Comparison of ENCODE assay signal across 8 mouse cellular contexts in the genomic region with DNA sequence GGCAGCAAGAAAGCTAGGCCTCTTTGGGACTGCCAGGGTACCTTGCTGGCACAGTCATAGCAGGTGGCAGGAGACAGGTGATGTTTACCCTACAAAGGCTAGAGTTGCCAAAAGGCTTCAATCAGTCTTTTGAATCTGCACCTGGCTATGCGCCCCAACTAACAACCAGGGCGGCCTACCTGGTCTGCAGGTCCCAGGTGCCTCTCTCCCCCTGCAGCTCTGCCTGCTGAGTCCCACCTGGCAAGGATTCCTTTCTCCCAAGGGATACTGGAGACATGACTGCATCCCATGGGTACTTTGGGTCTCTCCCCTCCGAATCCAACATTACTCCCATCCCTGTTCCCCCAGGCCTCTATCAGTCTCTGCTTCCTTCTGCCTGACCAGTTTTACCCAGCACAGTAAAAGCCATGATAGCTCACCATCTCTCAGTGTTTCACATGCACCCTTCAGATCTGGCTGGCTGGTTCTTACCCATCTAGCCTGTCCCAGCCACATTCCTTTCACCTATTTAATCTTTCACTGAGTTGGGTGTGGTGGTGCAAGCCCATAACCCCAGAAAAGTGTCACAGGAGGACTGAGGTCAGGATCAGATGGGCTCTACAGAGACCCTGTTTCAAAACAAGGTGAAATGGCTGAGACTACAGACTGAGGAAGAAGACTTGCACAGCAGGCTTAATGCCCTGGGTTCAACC. TPM values are rescaled to one million over a fixed set of nuclear protein-coding genes. Genes with fewer than 3 reads are reported as not detected.
A peak's percentile ranks its signal among the peaks of the same experiment; 100 is the strongest.
DNase-seq lines count a peak whose midpoint lies in the region; ATAC-seq and TF ChIP-seq lines count a peak whose summit lies in the region.

No protein-coding gene starts in this region.

- peaks cover 8% of the 10 kb centered on the region; the same call in 1 of the 2 replicates for H3K79me2 ChIP-seq in heart, adult 2 months (replicated peaks; ENCODE audit: control insufficient read depth, insufficient read depth, low read length)

- ATAC-seq in midbrain, embryonic 11.5 days (ENCODE audit: low FRiP score), result no peak
- no peak for ATAC-seq in midbrain, embryonic 15.5 days (replicated peaks)
- ATAC-seq in intestine, postnatal 0 days, result no peak; the same call in 1 of the 2 replicates
- no peak for ATAC-seq in stomach, embryonic 16.5 days (ENCODE audit: insufficient read depth, low FRiP score)

- H3K9me3 ChIP-seq in midbrain, embryonic 11.5 days (ENCODE audit: control insufficient read depth, low read length), result no peaks in the 10 kb centered on the region
- no peaks in the 10 kb centered on the region for H3K9me3 ChIP-seq in midbrain, embryonic 15.5 days
- H3K9me3 ChIP-seq in intestine, postnatal 0 days (ENCODE audit: control insufficient read depth), result no peaks in the 10 kb centered on the region
- H3K9me3 ChIP-seq in stomach, embryonic 16.5 days (replicated peaks; ENCODE audit: control insufficient read depth, low read length), result no peaks in the 10 kb centered on the region

- WGBS in heart, adult 2 months, result 87% methylated on average over 3 of the region's 3 CpGs
- 89% methylated on average over 3 of the region's 3 CpGs for WGBS in midbrain, embryonic 11.5 days
- WGBS in midbrain, embryonic 15.5 days, result 86% methylated on average over 3 of the region's 3 CpGs
- WGBS in intestine, postnatal 0 days, result 68% methylated on average over 3 of the region's 3 CpGs
- 64% methylated on average over 3 of the region's 3 CpGs for WGBS in stomach, embryonic 16.5 days

- no peak overlapping the region for H3K4me3 ChIP-seq in heart, adult 2 months
- H3K4me3 ChIP-seq in midbrain, embryonic 11.5 days (ENCODE audit: low read depth, low read length), result no peak overlapping the region
- no peak overlapping the region for H3K4me3 ChIP-seq in midbrain, embryonic 15.5 days
- no peak overlapping the region for H3K4me3 ChIP-seq in intestine, postnatal 0 days (ENCODE audit: low read depth, low read length)
- no peak overlapping the region for H3K4me3 ChIP-seq in stomach, embryonic 16.5 days (replicated peaks; ENCODE audit: low read length)

- no peak for TF ChIP-seq CTCF in heart, adult 2 months (IDR thresholded peaks at IDR 0.05)
- TF ChIP-seq CTCF in intestine, postnatal 0 days (IDR thresholded peaks at IDR 0.05; ENCODE audit: low read depth), result no peak

- H3K27me3 ChIP-seq in heart, adult 2 months (ENCODE audit: control insufficient read depth, insufficient read depth, low read length), result no peaks in the 10 kb centered on the region
- no peaks in the 10 kb centered on the region for H3K27me3 ChIP-seq in midbrain, embryonic 11.5 days (ENCODE audit: control insufficient read depth, insufficient read depth, low read length)
- no peaks in the 10 kb centered on the region for H3K27me3 ChIP-seq in midbrain, embryonic 15.5 days (replicated peaks)
- H3K27me3 ChIP-seq in intestine, postnatal 0 days (replicated peaks; ENCODE audit: control insufficient read depth, insufficient read depth, low read length), result no peaks in the 10 kb centered on the region
- H3K27me3 ChIP-seq in stomach, embryonic 16.5 days (ENCODE audit: control insufficient read depth, insufficient read depth, low read length), result no peaks in the 10 kb centered on the region

- DNase-seq in heart, adult 2 months, result peak in 1 of 2 experiments; percentile 33
- DNase-seq in heart, postnatal 10 days, result no peak
- peak; percentile 56 for DNase-seq in midbrain, embryonic 11.5 days (ENCODE audit: low spot score, missing footprints)
- DNase-seq in layer of hippocampus, postnatal 14 days (ENCODE audit: low spot score in 2 of 2), result no peak
- no peak for DNase-seq in T-cell, adult 2 months (ENCODE audit: low spot score)

- 0 out of 2 replicates have a peak overlapping the region, but pooled peaks have one; percentile 8 for H3K9ac ChIP-seq in heart, adult 2 months (ENCODE audit: low read depth, low read length)
- H3K9ac ChIP-seq in midbrain, embryonic 11.5 days (ENCODE audit: low read length), result no peak overlapping the region
- H3K9ac ChIP-seq in midbrain, embryonic 15.5 days, result no peak overlapping the region
- H3K9ac ChIP-seq in intestine, postnatal 0 days (ENCODE audit: low read depth, low read length), result no peak overlapping the region
- H3K9ac ChIP-seq in stomach, embryonic 16.5 days (ENCODE audit: low read length), result no peak overlapping the region

- H3K4me1 ChIP-seq in heart, adult 2 months (ENCODE audit: control insufficient read depth, insufficient read depth, low read length), result peaks cover 63% of the 10 kb centered on the region
- H3K4me1 ChIP-seq in midbrain, embryonic 11.5 days (ENCODE audit: control insufficient read depth, insufficient read depth, low read length), result peaks cover 20% of the 10 kb centered on the region
- H3K4me1 ChIP-seq in midbrain, embryonic 15.5 days, result peaks cover 45% of the 10 kb centered on the region
- H3K4me1 ChIP-seq in intestine, postnatal 0 days (replicated peaks; ENCODE audit: control insufficient read depth, insufficient read depth, low read length), result peaks cover 24% of the 10 kb centered on the region
- H3K4me1 ChIP-seq in stomach, embryonic 16.5 days (ENCODE audit: control insufficient read depth, insufficient read depth, low read length), result peaks cover 60% of the 10 kb centered on the region

- TF ChIP-seq EP300 in heart, adult 2 months (IDR thresholded peaks at IDR 0.05; ENCODE audit: insufficient read depth, low read depth, low read length), result no peak

- H3K4me2 ChIP-seq in midbrain, embryonic 11.5 days, result no peak overlapping the region
- no peak overlapping the region for H3K4me2 ChIP-seq in midbrain, embryonic 15.5 days
- H3K4me2 ChIP-seq in intestine, postnatal 0 days (replicated peaks; ENCODE audit: low read depth), result no peak overlapping the region
- H3K4me2 ChIP-seq in stomach, embryonic 16.5 days (ENCODE audit: low read depth, low read length), result no peak overlapping the region

- intact Hi-C loops in heart, adult 2 months (cut with DNase I), result no loop called here
- intact Hi-C loops in heart, postnatal 10 days (cut with DNase I), result no loop called here

- peaks cover 51% of the 10 kb centered on the region for H3K36me3 ChIP-seq in heart, adult 2 months (ENCODE audit: control insufficient read depth, insufficient read depth, low read length)
- H3K36me3 ChIP-seq in midbrain, embryonic 11.5 days (ENCODE audit: control insufficient read depth, insufficient read depth, low read length), result peaks cover 5% of the 10 kb centered on the region
- H3K36me3 ChIP-seq in midbrain, embryonic 15.5 days (replicated peaks), result peaks cover 10% of the 10 kb centered on the region; the same call in 1 of the 2 replicates
- H3K36me3 ChIP-seq in intestine, postnatal 0 days (ENCODE audit: control insufficient read depth, insufficient read depth), result peaks cover 12% of the 10 kb centered on the region; the same call in 1 of the 2 replicates
- H3K36me3 ChIP-seq in stomach, embryonic 16.5 days (ENCODE audit: control insufficient read depth, insufficient read depth, low read length), result no peaks in the 10 kb centered on the region

- TF ChIP-seq POLR2A in heart, adult 2 months (IDR thresholded peaks at IDR 0.05; ENCODE audit: insufficient read depth, low read depth, low read length), result no peak

- peak overlapping the region; percentile 97 for H3K27ac ChIP-seq in heart, adult 2 months
- H3K27ac ChIP-seq in midbrain, embryonic 11.5 days (ENCODE audit: low read depth, low read length), result no peak overlapping the region
- H3K27ac ChIP-seq in midbrain, embryonic 15.5 days, result no peak overlapping the region
- H3K27ac ChIP-seq in intestine, postnatal 0 days (ENCODE audit: low read depth, low read length), result peak overlapping the region; percentile 28; the same call in 1 of the 2 replicates
- H3K27ac ChIP-seq in stomach, embryonic 16.5 days (ENCODE audit: low read length), result peak overlapping the region; percentile 86

RNA-seq across cellular contexts. Expression of gene Bcl2l1, which starts 14.7 kb away (rescaled TPM):
- total RNA-seq in heart, adult 2 months (2021), result 100 to 1,000 TPM in 1 of 2 experiments, 10 to 100 TPM in 1; 51.9 to 102 TPM
- 48.1 and 51.2 TPM in 2 replicates for polyA plus RNA-seq in heart, adult 2 months (2012; rRNA removed)
- total RNA-seq in heart, postnatal 10 days (2021), result 10 to 100 TPM; 40.0 to 72.4 TPM
- polyA plus RNA-seq in midbrain, embryonic 11.5 days (2014; fragmentation: Nextera tagmentation; extraction: Ambion mirVana), result 120 and 125 TPM in 2 replicates
- polyA plus RNA-seq in midbrain, embryonic 15.5 days (2015; fragmentation: Nextera tagmentation; extraction: Ambion mirVana), result 195 and 197 TPM in 2 replicates
- 58.5 and 62.5 TPM in 2 replicates for polyA plus RNA-seq in intestine, postnatal 0 days (2015; fragmentation: Nextera tagmentation; extraction: Ambion mirVana)
- polyA plus RNA-seq in stomach, embryonic 16.5 days (2015; fragmentation: Nextera tagmentation; extraction: Ambion mirVana), result 78.1 and 88.8 TPM in 2 replicates
- 100 to 1,000 TPM; 124 to 128 TPM for total RNA-seq in layer of hippocampus, postnatal 14 days (2021)

RNA-seq across cellular contexts. Expression of gene Tpx2, which starts 31.0 kb away (rescaled TPM):
- total RNA-seq in heart, adult 2 months (2021), result 1 to 10 TPM in 1 of 2 experiments, under 1 TPM in 1; 0.75 to 1.1 TPM
- polyA plus RNA-seq in heart, adult 2 months (2012; rRNA removed), result 0.18 and 0.50 TPM in 2 replicates
- total RNA-seq in heart, postnatal 10 days (2021), result 10 to 100 TPM; 16.0 to 17.8 TPM
- polyA plus RNA-seq in midbrain, embryonic 11.5 days (2014; fragmentation: Nextera tagmentation; extraction: Ambion mirVana), result 166 and 187 TPM in 2 replicates
- polyA plus RNA-seq in midbrain, embryonic 15.5 days (2015; fragmentation: Nextera tagmentation; extraction: Ambion mirVana), result 12.9 and 14.6 TPM in 2 replicates
- polyA plus RNA-seq in intestine, postnatal 0 days (2015; fragmentation: Nextera tagmentation; extraction: Ambion mirVana), result 15.3 and 16.1 TPM in 2 replicates
- 59.8 and 60.6 TPM in 2 replicates for polyA plus RNA-seq in stomach, embryonic 16.5 days (2015; fragmentation: Nextera tagmentation; extraction: Ambion mirVana)
- 1 to 10 TPM; 2.5 to 4.7 TPM for total RNA-seq in layer of hippocampus, postnatal 14 days (2021)

Comparison
In these comparisons a context has a peak if more than half of its experiments do, and no peak if none do; other contexts are left out.
1. H3K27ac ChIP-seq: peak in heart, adult 2 months (single experiment), intestine, postnatal 0 days (single experiment) and stomach, embryonic 16.5 days (single experiment); none in midbrain, embryonic 11.5 days (single experiment) and midbrain, embryonic 15.5 days (single experiment).